Mouse (Mus musculus) liver, postnatal 0 days (tissue): ENCODE results near the gene Ankfn1.

Source experiments
- CTCF ChIP-seq: sonication (generic); IDR thresholded peaks from 2 replicates; pipeline ENCODE4 v1.5.1; 2016; ENCODE audit warnings: antibody characterized with exemption, low read depth
- EP300 ChIP-seq: IDR thresholded peaks from 2 replicates; pipeline ENCODE4 v1.6.1; 2016; ENCODE audit warnings: antibody characterized with exemption, low read depth, mild to moderate bottlenecking

DNA sequence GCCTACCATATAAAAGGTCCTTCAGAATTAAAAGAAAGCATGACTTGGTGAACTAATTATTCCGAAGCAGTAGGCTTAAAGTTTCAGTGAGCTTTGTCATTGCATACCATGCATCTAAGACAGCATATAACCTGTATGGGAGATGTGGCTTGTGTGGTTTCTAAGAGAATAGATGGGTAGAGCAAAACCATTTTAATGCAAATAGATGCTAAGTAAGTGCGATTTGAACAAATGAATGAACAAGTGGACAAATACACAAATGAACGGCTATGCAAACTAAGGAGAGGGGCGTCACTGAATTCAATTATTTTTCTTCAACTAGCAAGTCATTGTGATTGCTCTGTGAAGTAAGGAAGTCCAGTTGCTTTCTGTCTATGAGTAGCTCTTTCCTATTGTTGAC, 198.3 kb downstream of the Ankfn1 start:
- TF ChIP-seq CTCF (no peak), EP300 (no peak)
